ENCODE assay signal across 18 mouse cellular contexts in genomic region chr5:61630398-61630797, GRCm38 (mm10).
"Had no signal": no experiment of that assay in that cellular context is flagged by ENCODE, and none has a peak within 500 bp of the region (broad histone marks: within the 10 kb centered on the region; RNA-seq: fewer than 3 reads in every experiment).

No protein-coding gene starts in this region.

- DNase-seq: lung, adult 18-20 months; lung, embryonic 14.5 days; lung, postnatal 10 days; lung, postnatal 4 days; retina, postnatal 1 day; right cerebral cortex, adult 18-20 months; right cerebral cortex, postnatal 25 days; right cerebral cortex, postnatal 4 days; spleen, adult 18-20 months; thymus, adult 18-20 months; thymus, postnatal 14 days; thymus, postnatal 36 days had no signal

- H3K36me3 ChIP-seq: midbrain, embryonic 13.5 days; midbrain, embryonic 15.5 days; neural tube, embryonic 13.5 days; neural tube, embryonic 15.5 days had no signal

- H3K27me3 ChIP-seq: midbrain, embryonic 13.5 days; midbrain, embryonic 15.5 days; neural tube, embryonic 13.5 days; neural tube, embryonic 15.5 days had no signal

- H3K4me3 ChIP-seq: midbrain, embryonic 13.5 days; midbrain, embryonic 15.5 days; myocyte; neural tube, embryonic 13.5 days; neural tube, embryonic 15.5 days had no signal

- ATAC-seq: midbrain, embryonic 13.5 days; midbrain, embryonic 15.5 days had no signal

- H3K9me3 ChIP-seq: midbrain, embryonic 13.5 days; midbrain, embryonic 15.5 days; neural tube, embryonic 13.5 days; neural tube, embryonic 15.5 days had no signal

- H3K27ac ChIP-seq: midbrain, embryonic 13.5 days; midbrain, embryonic 15.5 days; neural tube, embryonic 13.5 days; neural tube, embryonic 15.5 days had no signal

- H3K4me2 ChIP-seq: lung, embryonic 14.5 days; midbrain, embryonic 11.5 days; midbrain, embryonic 13.5 days; midbrain, embryonic 15.5 days; neural tube, embryonic 13.5 days; neural tube, embryonic 15.5 days had no signal

- H3K4me1 ChIP-seq: midbrain, embryonic 13.5 days; midbrain, embryonic 15.5 days; neural tube, embryonic 13.5 days; neural tube, embryonic 15.5 days had no signal

- H3K9ac ChIP-seq: lung, embryonic 14.5 days; midbrain, embryonic 13.5 days; midbrain, embryonic 15.5 days; neural tube, embryonic 13.5 days; neural tube, embryonic 15.5 days had no signal
